Mouse (Mus musculus) adrenal gland, postnatal 25 days (tissue): ENCODE measurements around the gene Galnt17. TPM values are rescaled to one million over a fixed set of nuclear protein-coding genes. Genes with fewer than 3 reads are reported as not detected.
A peak's percentile ranks its signal among the peaks of the same experiment; 100 is the strongest.

Experiments
- DNase-seq: peaks from one replicate; pipeline ENCODE4 v3.0.0; 2021; ENCODE audit warnings: mixed read lengths
- total RNA-seq: library from RNA; stranded (reverse); gene quantifications from 2 replicates; pipeline ENCODE4 v1.2.3, GENCODE M21; 2021

The Galnt17 gene
- total RNA-seq, 1 experiment from 2014 or later = 4.1 TPM

- DNase-seq = no peak
Observed at GRCm38 (mm10) chr5:130925681-130926080, 382.6 kb downstream of the Galnt17 start.

GRCm38 (mm10) chr5:130924245-130924827 is 384.0 kb downstream of the Galnt17 start:
- DNase-seq = no peak

DNA sequence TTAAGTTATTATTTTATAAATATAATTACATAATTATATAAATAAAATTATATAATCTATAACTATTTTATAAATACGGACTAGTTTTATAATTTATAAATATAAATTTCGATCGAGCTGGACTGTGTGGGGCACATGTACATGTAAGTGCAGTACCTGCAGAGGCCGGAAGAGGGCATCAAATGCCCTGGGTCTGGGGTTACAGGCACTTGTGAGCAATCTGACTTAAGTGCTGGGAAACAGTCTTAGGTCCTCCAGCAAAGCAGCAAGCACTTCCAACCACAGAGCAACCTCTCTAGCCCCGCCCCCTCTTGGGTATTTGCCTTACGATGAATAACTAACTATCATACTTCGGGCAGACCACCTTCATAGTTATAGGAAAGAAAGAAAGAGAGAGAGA is 388.3 kb downstream of the Galnt17 start:
- no peak for DNase-seq

DNA sequence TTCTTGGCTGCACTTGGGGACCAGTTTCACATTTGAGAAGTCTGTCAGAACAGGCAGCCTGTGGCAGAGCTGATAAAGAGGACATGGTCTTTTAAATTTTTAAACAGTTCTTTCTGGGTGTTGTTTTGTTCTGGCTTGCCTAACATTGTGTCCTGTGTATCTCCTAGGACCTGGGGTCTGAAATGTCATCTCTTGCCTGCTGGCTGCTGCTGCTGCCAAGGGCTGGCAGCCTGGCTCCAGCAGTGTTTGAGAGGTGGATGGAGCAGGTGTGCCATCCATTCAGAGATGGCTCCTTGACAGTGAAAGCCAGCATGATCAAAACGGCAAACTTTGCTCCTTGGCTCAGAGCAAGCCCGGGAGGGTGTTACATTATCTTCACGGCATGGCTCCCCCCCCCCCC is 393.7 kb downstream of the Galnt17 start:
- DNase-seq = no peak

GRCm38 (mm10) chr5:130911551-130911950 is 396.7 kb downstream of the Galnt17 start:
- DNase-seq = no peak

DNA sequence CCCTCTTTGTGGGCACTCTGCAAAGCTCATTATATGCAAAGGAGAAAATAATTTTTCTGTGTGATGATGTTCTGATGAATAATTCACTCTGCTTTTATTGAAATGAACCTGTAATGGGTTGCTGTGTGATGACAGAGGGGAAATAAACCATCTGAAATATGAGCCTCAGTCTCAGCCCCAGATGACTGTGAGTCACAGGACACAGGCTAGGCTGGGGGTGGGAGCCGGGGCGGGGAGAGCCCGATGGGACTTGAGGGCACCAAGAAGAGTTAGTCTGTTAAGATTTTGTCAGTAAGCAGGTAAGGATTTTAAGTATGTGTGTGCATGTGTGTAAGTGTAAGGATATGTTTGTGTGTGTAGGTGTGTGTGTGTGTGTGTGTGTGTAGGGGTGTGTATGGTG is 406.6 kb downstream of the Galnt17 start:
- no peak for DNase-seq

DNA sequence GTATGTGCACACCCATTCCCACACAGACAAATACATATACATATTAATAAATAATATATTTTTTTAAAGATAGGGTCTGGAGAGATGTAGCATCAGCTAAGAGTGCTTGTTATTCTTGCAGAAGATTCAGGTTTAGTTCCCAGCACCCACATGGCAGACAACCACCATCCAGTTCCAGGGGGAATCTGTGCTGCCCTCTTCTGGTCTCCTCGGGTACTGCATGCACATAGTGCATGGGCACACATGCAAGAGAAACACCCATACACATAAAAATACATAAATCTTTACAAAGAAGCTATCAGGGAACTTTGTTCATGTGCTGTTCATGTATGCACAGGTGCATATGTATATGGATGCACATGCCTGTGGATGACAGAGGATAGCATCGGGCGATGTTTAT is 412.3 kb downstream of the Galnt17 start:
- no peak for DNase-seq

GRCm38 (mm10) chr5:130891735-130892134 is 416.6 kb downstream of the Galnt17 start:
- no peak for DNase-seq

GRCm38 (mm10) chr5:130880331-130880730 is 428.0 kb downstream of the Galnt17 start:
- no peak for DNase-seq

DNA sequence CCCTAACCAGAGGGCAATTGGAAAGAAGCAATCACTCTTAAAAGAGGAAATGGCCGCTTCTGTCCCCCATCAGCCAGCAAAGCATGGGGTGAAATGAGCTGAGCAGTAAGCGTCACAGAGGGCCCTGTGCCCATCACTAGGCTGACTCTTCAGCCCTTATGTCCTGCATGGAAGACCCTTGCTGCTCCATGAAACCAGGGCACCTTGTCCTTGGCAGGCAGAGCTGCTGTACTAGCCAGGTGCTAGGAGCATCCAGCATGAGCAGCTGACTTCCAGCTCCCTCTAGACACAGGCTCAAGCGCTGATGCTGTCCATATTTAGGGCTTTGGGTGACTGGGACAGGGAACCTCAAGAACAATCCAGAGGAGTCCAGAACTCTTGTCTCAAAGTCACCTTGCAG is 432.9 kb downstream of the Galnt17 start:
- no peak for DNase-seq

DNA sequence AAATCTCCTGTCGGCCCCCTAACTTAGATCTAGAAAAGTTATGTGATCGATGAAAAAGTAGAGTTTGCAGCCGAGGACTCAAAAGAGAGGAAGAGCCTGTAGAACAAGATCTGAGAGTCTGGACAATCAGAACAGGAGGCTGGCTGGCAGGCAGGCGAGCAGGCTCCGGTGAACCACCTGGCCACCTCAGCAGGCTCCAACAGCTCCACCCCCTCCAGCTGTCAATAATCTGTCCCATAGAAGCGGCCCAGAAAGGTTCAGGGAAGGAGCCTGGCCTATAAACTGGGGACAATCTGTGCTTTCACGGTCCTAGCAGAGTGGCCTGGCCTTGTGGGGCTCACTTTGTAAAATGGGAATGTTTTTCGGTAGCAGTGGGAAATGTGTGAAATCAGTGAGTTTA is 437.2 kb downstream of the Galnt17 start:
- DNase-seq = no peak

DNA sequence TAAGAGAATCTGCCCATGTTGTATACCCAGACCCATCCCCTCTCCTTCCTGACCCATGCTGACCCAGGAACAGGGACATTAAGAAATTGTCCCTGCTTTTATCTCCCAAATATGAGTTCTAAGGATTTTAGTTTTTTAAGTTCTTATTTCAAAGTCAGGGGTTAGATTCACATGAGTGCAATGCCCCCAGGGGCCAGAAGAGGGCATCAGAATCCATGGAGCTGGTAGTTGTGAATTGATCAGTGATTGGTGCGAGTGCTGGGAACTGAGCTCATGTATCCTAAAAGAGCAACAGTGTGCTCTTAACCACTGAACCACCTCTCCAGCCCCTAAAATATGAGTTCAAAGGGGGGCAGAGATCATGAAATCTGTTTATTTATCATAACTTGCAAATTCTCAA is 438.4 kb downstream of the Galnt17 start:
- no peak for DNase-seq

GRCm38 (mm10) chr5:130862302-130862701 is 446.0 kb downstream of the Galnt17 start:
- no peak for DNase-seq

DNA sequence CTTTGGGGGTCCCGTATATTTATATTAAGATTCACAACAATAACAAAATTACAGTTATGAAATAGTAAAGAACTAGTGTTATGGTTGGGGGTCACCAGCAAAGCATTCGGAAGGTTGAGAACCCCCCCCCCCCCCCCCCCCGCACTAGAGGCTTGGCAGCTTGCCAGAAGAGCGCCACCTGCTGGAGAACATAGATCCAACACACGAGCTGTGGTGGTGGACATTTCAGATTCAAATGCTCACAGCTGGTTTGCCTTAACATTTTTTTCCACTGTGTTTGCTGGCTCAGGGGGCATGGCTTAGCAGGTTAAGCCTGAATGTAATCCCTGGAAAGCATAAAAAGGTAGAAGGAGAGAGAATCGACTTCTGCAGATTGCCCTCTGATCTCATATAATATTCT is 448.6 kb downstream of the Galnt17 start:
- no peak for DNase-seq

- no peak for DNase-seq
Observed at GRCm38 (mm10) chr5:130858706-130859105, 449.6 kb downstream of the Galnt17 start.

DNA sequence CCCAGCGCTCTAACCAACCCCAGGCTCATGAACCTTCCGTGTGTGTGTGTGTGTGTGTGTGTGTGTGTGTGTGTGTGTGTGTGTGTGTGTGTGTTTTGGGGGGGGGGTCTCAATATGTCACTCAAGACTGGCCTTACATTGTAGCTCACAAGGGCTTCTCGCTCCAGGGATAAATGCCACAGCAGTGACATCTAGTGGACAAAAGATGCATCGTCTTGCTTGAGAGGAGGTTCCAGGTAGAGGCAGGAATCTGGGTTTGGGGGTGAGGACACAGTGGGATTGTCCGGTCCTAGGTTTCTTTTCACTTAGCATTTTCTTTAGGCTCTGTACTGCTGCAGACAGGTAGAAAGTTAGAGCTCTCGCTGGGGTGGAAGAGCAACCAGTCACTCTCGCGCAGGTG is 450.1 kb downstream of the Galnt17 start:
- peak; percentile 18 for DNase-seq

- no peak for DNase-seq
Observed at GRCm38 (mm10) chr5:130854430-130854829, 453.9 kb downstream of the Galnt17 start.

GRCm38 (mm10) chr5:130853371-130853770 is 454.9 kb downstream of the Galnt17 start:
- DNase-seq = peak; percentile 90

- no peak for DNase-seq
Observed at GRCm38 (mm10) chr5:130852182-130852581, 456.1 kb downstream of the Galnt17 start.

GRCm38 (mm10) chr5:130849610-130850009 is 458.7 kb downstream of the Galnt17 start:
- DNase-seq = no peak

DNA sequence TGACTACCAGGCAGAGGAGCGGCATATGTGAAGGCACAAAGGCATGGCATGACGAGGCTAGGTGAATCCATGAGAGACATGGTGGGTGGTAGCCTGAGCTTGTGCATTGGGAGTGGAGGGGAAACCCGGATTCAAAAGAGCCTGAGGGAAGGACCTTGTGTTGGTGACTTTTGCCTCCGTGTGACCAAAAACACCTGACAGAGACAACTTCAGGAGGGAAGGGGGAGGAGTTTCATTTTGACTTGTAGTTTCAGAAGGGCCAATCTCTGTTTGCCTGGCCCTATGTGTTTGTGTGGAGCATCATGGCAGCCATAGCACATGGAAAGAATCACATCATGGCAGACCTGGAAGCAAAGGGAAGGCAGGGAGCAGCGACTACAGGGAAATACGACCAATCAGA is 459.7 kb downstream of the Galnt17 start:
- no peak for DNase-seq

- DNase-seq = no peak
Observed at GRCm38 (mm10) chr5:130825797-130826196, 482.5 kb downstream of the Galnt17 start.
